Mouse (Mus musculus): ENCODE measurements at regions not wholly inside any gene's neighbourhood (a gene's known extent, or its start where the extent isn't known, plus 50 kb on each side); places are given as distances from the start of the nearest gene placed in this dataset.

DNA sequence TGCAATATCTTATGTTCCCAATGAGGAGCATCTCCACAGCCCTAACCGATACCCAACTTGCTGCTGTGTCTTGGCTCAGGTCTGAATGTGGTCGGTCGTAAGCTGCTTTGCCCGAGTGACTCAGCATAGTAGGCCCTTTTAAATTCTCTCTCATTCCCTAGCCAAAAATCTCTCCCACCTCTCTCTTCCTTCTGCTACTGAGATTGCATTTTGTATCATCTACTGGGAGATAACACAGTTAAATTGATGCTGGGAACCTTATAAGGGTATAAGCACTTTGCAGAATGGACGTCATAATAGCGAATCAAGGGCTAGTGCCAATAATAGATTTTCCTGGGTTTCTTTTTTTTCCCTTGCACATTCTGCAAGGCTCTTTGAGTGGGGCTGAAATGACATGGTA is 54.8 kb upstream of the Bdnf start:
- TF ChIP-seq CTCF (IDR thresholded peaks at IDR 0.05) (no peak), EP300 (IDR thresholded peaks at IDR 0.05) (no peak)
